Mouse (Mus musculus): ENCODE results near the gene Stxbp4.

The Stxbp4 gene

GRCm38 (mm10) chr11:90487686-90488085 is 150.2 kb downstream of the Stxbp4 start:
- no peaks in the 10 kb centered on the region for H3K36me3 ChIP-seq (ENCODE audit: control insufficient read depth, insufficient read depth, low read length, poor library complexity, severe bottlenecking)
- DNase-seq (ENCODE audit: low read depth, low spot score): no peak

GRCm38 (mm10) chr11:90484750-90485637 is 152.9 kb downstream of the Stxbp4 start:
- Histone ChIP-seq H3K36me3 (ENCODE audit: control insufficient read depth, insufficient read depth, low read length, poor library complexity, severe bottlenecking) (no peaks in the 10 kb centered on the region), H3K27me3 (ENCODE audit: control insufficient read depth, insufficient read depth, low read length, poor library complexity, severe bottlenecking) (no peaks in the 10 kb centered on the region)

More at GRCm38 (mm10) chr11:90487686-90488085, 150.2 kb downstream of the Stxbp4 start:
- H3K27me3 ChIP-seq (ENCODE audit: control insufficient read depth, insufficient read depth, low read length, poor library complexity, severe bottlenecking): no peaks in the 10 kb centered on the region

DNA sequence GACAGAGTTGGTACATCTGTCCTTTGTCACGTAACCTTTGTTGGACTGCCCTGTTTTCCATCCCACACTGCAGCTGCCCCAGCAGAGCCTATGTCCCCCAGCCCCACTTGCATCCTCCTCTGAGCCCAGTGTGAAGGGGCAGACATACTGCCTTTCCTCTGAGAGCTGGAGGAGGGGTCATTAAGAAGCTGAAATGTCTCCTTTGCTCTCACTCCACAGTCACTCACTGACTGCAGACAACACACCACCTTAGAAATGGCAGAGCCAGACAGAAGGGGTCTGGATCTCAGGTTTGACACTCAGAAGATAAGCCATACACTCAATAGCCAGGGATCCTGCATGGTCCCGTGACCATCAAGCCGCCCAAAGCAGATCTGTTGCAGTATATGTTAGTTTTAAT is 154.1 kb downstream of the Stxbp4 start:
- DNase-seq (ENCODE audit: low read depth, low spot score): no peak
- no peaks in the 10 kb centered on the region for H3K27me3 ChIP-seq (ENCODE audit: control insufficient read depth, insufficient read depth, low read length, poor library complexity, severe bottlenecking)

More at GRCm38 (mm10) chr11:90484750-90485637, 152.9 kb downstream of the Stxbp4 start:
- no peak for DNase-seq (ENCODE audit: low read depth, low spot score)

GRCm38 (mm10) chr11:90481828-90482227 is 156.1 kb downstream of the Stxbp4 start:
- Histone ChIP-seq H3K27me3 (ENCODE audit: control insufficient read depth, insufficient read depth, low read length, poor library complexity, severe bottlenecking) (no peaks in the 10 kb centered on the region), H3K36me3 (ENCODE audit: control insufficient read depth, insufficient read depth, low read length, poor library complexity, severe bottlenecking) (no peaks in the 10 kb centered on the region)
- DNase-seq (ENCODE audit: low read depth, low spot score): no peak

More for the DNA sequence above, 154.1 kb downstream of the Stxbp4 start:
- no peaks in the 10 kb centered on the region for H3K36me3 ChIP-seq (ENCODE audit: control insufficient read depth, insufficient read depth, low read length, poor library complexity, severe bottlenecking)

GRCm38 (mm10) chr11:90470271-90470670 is 167.6 kb downstream of the Stxbp4 start:
- DNase-seq (ENCODE audit: low read depth, low spot score): no peak
- Histone ChIP-seq H3K27me3 (ENCODE audit: control insufficient read depth, insufficient read depth, low read length, poor library complexity, severe bottlenecking) (no peaks in the 10 kb centered on the region), H3K36me3 (ENCODE audit: control insufficient read depth, insufficient read depth, low read length, poor library complexity, severe bottlenecking) (no peaks in the 10 kb centered on the region)

GRCm38 (mm10) chr11:90464046-90464595 is 173.8 kb downstream of the Stxbp4 start:
- H3K27me3 ChIP-seq (ENCODE audit: control insufficient read depth, insufficient read depth, low read length, poor library complexity, severe bottlenecking): no peaks in the 10 kb centered on the region
- H3K36me3 ChIP-seq (ENCODE audit: control insufficient read depth, insufficient read depth, low read length, poor library complexity, severe bottlenecking): no peaks in the 10 kb centered on the region
- DNase-seq (ENCODE audit: low read depth, low spot score): no peak

DNA sequence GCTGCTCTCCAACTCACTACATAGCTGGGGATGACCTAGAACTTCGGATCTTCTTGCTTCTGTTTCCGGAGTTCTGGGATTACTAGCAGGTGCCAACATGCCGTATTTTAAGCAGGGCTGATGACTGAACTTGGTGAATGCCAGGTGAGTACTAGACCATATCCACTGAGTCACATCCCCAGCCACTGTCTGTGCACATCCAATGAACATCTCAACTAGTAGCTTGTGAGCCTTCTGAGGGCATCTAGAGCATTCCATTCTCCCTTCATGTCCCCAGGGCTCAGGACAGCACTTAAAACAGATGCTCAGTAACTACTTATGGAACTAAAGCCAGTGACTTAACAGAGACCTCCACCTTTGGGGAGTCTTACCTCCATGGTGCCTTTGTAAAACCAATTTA is 177.4 kb downstream of the Stxbp4 start:
- no peak for DNase-seq (ENCODE audit: low read depth, low spot score)
- Histone ChIP-seq H3K36me3 (ENCODE audit: control insufficient read depth, insufficient read depth, low read length, poor library complexity, severe bottlenecking) (no peaks in the 10 kb centered on the region), H3K27me3 (ENCODE audit: control insufficient read depth, insufficient read depth, low read length, poor library complexity, severe bottlenecking) (no peaks in the 10 kb centered on the region)

DNA sequence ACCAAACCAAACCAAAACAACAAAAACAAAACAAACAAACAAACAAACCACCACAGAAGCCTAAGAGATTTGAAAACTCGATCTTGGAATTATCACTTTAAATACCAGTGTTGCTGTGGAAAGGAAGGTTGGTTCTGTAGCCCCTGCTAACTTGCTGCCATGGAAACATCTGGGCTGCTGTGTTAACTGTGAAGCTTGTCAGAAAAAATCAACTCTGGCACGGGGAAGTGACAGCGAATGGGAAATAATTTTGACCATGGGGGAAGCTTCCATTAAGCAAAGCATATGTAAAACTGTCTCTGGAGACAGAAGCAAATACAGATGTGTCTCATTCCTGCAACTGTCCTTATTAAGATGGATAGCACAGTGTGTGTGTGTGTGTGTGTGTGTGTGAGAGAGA is 185.8 kb downstream of the Stxbp4 start:
- no peak for DNase-seq (ENCODE audit: low read depth, low spot score)
- Histone ChIP-seq H3K36me3 (ENCODE audit: control insufficient read depth, insufficient read depth, low read length, poor library complexity, severe bottlenecking) (no peaks in the 10 kb centered on the region), H3K27me3 (ENCODE audit: control insufficient read depth, insufficient read depth, low read length, poor library complexity, severe bottlenecking) (no peaks in the 10 kb centered on the region)

DNA sequence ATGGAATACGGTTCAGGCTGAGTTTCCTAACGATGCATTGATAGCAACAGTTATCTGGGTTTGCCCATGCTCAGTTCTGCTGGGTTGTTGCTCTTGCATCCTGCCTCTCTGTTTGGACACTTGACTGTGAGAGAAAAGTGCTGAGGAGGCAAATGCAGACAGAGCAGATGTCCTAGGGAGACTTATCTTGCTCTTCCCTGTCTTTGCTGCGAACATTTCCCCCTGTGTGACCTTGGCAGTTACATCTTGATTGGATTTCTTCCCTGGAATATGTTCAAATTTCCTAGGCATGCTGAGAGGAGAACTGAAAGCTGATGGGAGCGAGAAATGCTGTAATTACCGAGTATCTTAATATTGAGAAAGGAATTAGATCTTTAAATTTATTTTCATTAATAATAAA is 186.4 kb downstream of the Stxbp4 start:
- Histone ChIP-seq H3K27me3 (ENCODE audit: control insufficient read depth, insufficient read depth, low read length, poor library complexity, severe bottlenecking) (no peaks in the 10 kb centered on the region), H3K36me3 (ENCODE audit: control insufficient read depth, insufficient read depth, low read length, poor library complexity, severe bottlenecking) (no peaks in the 10 kb centered on the region)
- DNase-seq (ENCODE audit: low read depth, low spot score): no peak

DNA sequence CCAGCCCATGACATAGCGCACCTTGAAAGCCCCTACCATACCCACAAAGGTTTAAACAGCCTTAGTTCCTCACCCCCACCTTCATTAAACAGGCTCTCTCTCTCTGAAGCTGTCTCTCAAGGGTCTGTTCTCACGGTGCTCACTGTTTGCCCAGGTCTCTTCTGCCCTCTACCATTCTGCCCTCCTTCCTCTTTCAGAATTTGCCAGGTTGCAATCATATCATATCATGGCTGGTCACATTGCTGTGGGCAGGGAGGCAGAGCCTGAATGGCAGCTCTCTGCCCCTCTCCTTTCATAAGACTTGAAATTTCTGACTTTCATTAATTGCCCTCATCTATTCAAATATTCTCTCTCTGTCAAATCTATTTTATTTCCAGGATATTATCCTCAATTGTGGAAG is 195.4 kb downstream of the Stxbp4 start:
- DNase-seq (ENCODE audit: low read depth, low spot score): no peak
- no peaks in the 10 kb centered on the region for H3K36me3 ChIP-seq (ENCODE audit: control insufficient read depth, insufficient read depth, low read length, poor library complexity, severe bottlenecking)
- no peaks in the 10 kb centered on the region for H3K27me3 ChIP-seq (ENCODE audit: control insufficient read depth, insufficient read depth, low read length, poor library complexity, severe bottlenecking)

DNA sequence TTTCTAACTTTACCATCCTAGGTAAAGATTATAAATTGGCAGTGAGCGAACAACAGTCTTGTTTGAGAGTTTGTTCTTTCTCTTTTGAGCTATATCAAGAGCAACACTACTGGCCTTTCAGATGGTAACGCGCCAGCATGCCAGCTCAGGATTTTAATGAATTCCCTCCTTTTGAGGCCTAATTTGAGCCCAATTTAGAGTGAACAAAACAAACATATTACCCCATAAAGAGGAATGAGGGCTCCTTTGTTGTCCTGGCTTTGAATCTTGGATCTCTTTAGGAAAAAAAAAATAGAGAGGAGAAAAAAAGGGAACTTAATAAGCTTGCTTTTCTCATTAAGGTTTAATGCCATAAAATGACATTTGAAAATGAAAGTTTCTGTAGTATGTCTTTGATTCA is 197.0 kb downstream of the Stxbp4 start:
- Histone ChIP-seq H3K36me3 (ENCODE audit: control insufficient read depth, insufficient read depth, low read length, poor library complexity, severe bottlenecking) (no peaks in the 10 kb centered on the region), H3K27me3 (ENCODE audit: control insufficient read depth, insufficient read depth, low read length, poor library complexity, severe bottlenecking) (no peaks in the 10 kb centered on the region)
- no peak for DNase-seq (ENCODE audit: low read depth, low spot score)

GRCm38 (mm10) chr11:90438768-90439167 is 199.1 kb downstream of the Stxbp4 start:
- H3K36me3 ChIP-seq (ENCODE audit: control insufficient read depth, insufficient read depth, low read length, poor library complexity, severe bottlenecking): no peaks in the 10 kb centered on the region
- DNase-seq (ENCODE audit: low read depth, low spot score): no peak
- H3K27me3 ChIP-seq (ENCODE audit: control insufficient read depth, insufficient read depth, low read length, poor library complexity, severe bottlenecking): no peaks in the 10 kb centered on the region

Data from splenic B cell, adult 2 months (primary cell).